Mouse (Mus musculus) heart, embryonic 10.5 days (tissue): Measurements from ENCODE around the gene Olfr159. TPM values are rescaled to one million over a fixed set of nuclear protein-coding genes. Genes with fewer than 3 reads are reported as not detected.
"Not testable (repeated sequence)": the region's sequence is repeated elsewhere in the genome, so short reads cannot be mapped to it uniquely, and the experiment has no call there.

Source experiments
- DNase-seq: peaks from one replicate; pipeline ENCODE4 v3.0.0-alpha.2; 2017; ENCODE audit warnings: low spot score
- H3K27ac ChIP-seq: fragments of 300-500 bp; sonication (generic); 2 replicates; pipeline ENCODE4 v1.5.1; 2016; ENCODE audit warnings: mild to moderate bottlenecking
- H3K27me3 ChIP-seq: fragments of 300-500 bp; sonication (generic); 2 replicates; pipeline ENCODE4 v1.6.1; 2016; ENCODE audit warnings: mild to moderate bottlenecking; ENCODE audit not compliant: poor library complexity, insufficient read depth, severe bottlenecking
- H3K36me3 ChIP-seq: fragments of 300-500 bp; sonication (generic); 2 replicates; pipeline ENCODE4 v1.6.1; 2016; ENCODE audit warnings: mild to moderate bottlenecking, moderate library complexity
- H3K4me1 ChIP-seq: fragments of 300-500 bp; sonication (generic); 2 replicates; pipeline ENCODE4 v1.6.1; 2016; ENCODE audit warnings: mild to moderate bottlenecking
- H3K4me3 ChIP-seq: fragments of 300-500 bp; sonication (generic); 2 replicates; pipeline ENCODE4 v1.5.1; 2016; ENCODE audit warnings: mild to moderate bottlenecking, moderate library complexity
- H3K9me3 ChIP-seq: fragments of 300-500 bp; sonication (generic); 2 replicates; pipeline ENCODE4 v1.6.1; 2016; ENCODE audit warnings: mild to moderate bottlenecking, moderate library complexity
- WGBS: fragments of 180-500 bp; shearing (Covaris S2); methylation state at CpG from one replicate; pipeline ENCODE4 v1.1.7; 2016; 5-methylcytosine and 5-hydroxymethylcytosine counted together
- polyA plus RNA-seq: library from polyadenylated mRNA; unstranded; fragments of >200 nt; fragmentation: Nextera tagmentation; extraction: Ambion mirVana; gene quantifications from 2 replicates; pipeline ENCODE4 v1.2.1, GENCODE M21; 2016

Gene Olfr159
- polyA plus RNA-seq, result not detected in 2 replicates

GRCm38 (mm10) chr4:43770909-43771308 lies at the start of gene Olfr159:
Olfr159 (minus strand) TSS chr4:43771009.
- no peak within 1 kb of the TSS for H3K4me3 ChIP-seq
- peaks cover 10% of the 10 kb centered on the region; the same call in 1 of the 2 replicates for H3K27me3 ChIP-seq
- WGBS, result 79% methylated on average over 6 of the region's 6 CpGs
- H3K36me3 ChIP-seq, result no peaks in the 10 kb centered on the region
- DNase-seq, result no peak
- H3K4me1 ChIP-seq, result peaks cover 10% of the 10 kb centered on the region; the same call in 1 of the 2 replicates
- H3K27ac ChIP-seq, result no peak within 1 kb of the TSS
- H3K9me3 ChIP-seq, result no peaks in the 10 kb centered on the region

- 70% methylated on average over 7 of the region's 7 CpGs for WGBS
- H3K36me3 ChIP-seq, result no peaks in the 10 kb centered on the region
- no peak overlapping the region for H3K27ac ChIP-seq
- no peak overlapping the region for H3K4me3 ChIP-seq
- no peaks in the 10 kb centered on the region for H3K4me1 ChIP-seq
- H3K9me3 ChIP-seq, result peaks cover 7% of the 10 kb centered on the region; the same call in 1 of the 2 replicates
- no peak for DNase-seq
- no peaks in the 10 kb centered on the region for H3K27me3 ChIP-seq
Measured at GRCm38 (mm10) chr4:43798936-43799335, 28.1 kb upstream of the Olfr159 start.

- H3K9me3 ChIP-seq, H3K27ac ChIP-seq, H3K4me3 ChIP-seq, DNase-seq, H3K4me1 ChIP-seq, H3K36me3 ChIP-seq, H3K27me3 ChIP-seq: not testable (repeated sequence)
- 77% methylated on average over 5 of the region's 5 CpGs for WGBS
Measured at GRCm38 (mm10) chr4:43795844-43796243, 25.0 kb upstream of the Olfr159 start.

- Histone ChIP-seq H3K27me3 (no peaks in the 10 kb centered on the region), H3K36me3 (no peaks in the 10 kb centered on the region), H3K9me3 (no peaks in the 10 kb centered on the region), H3K4me1 (no peaks in the 10 kb centered on the region), H3K27ac (no peak overlapping the region), H3K4me3 (no peak overlapping the region)
- DNase-seq, result no peak
- WGBS, result 68% methylated on average over 6 of the region's 6 CpGs
Measured at GRCm38 (mm10) chr4:43795296-43795695, 24.5 kb upstream of the Olfr159 start.

GRCm38 (mm10) chr4:43772304-43772703 lies 1.5 kb upstream of the Olfr159 start:
- peaks cover 10% of the 10 kb centered on the region; the same call in 1 of the 2 replicates for H3K4me1 ChIP-seq
- H3K27me3 ChIP-seq, result peaks cover 10% of the 10 kb centered on the region; the same call in 1 of the 2 replicates
- no peaks in the 10 kb centered on the region for H3K9me3 ChIP-seq
- no peak overlapping the region for H3K4me3 ChIP-seq
- WGBS, result 21% methylated on average over 2 of the region's 2 CpGs
- DNase-seq, result no peak
- no peaks in the 10 kb centered on the region for H3K36me3 ChIP-seq
- no peak overlapping the region for H3K27ac ChIP-seq

GRCm38 (mm10) chr4:43771626-43772025 lies 817 bp upstream of the Olfr159 start:
- peaks cover 10% of the 10 kb centered on the region; the same call in 1 of the 2 replicates for H3K4me1 ChIP-seq
- H3K36me3 ChIP-seq, result no peaks in the 10 kb centered on the region
- no peak overlapping the region for H3K27ac ChIP-seq
- H3K9me3 ChIP-seq, result no peaks in the 10 kb centered on the region
- H3K4me3 ChIP-seq, result no peak overlapping the region
- no peak for DNase-seq
- WGBS, result 47% methylated on average over 6 of the region's 6 CpGs
- H3K27me3 ChIP-seq, result peaks cover 10% of the 10 kb centered on the region; the same call in 1 of the 2 replicates

GRCm38 (mm10) chr4:43769374-43769773 lies 1.4 kb downstream of the Olfr159 start:
- no peaks in the 10 kb centered on the region for H3K36me3 ChIP-seq
- 93% methylated on average over 2 of the region's 2 CpGs for WGBS
- H3K9me3 ChIP-seq, result no peaks in the 10 kb centered on the region
- H3K4me1 ChIP-seq, result peaks cover 10% of the 10 kb centered on the region; the same call in 1 of the 2 replicates
- H3K27ac ChIP-seq, result no peak overlapping the region
- H3K27me3 ChIP-seq, result peaks cover 9% of the 10 kb centered on the region; the same call in 1 of the 2 replicates
- DNase-seq, result no peak
- H3K4me3 ChIP-seq, result no peak overlapping the region

GRCm38 (mm10) chr4:43768341-43768740 lies 2.5 kb downstream of the Olfr159 start:
- Histone ChIP-seq H3K27ac (no peak overlapping the region), H3K4me3 (no peak overlapping the region), H3K4me1 (peaks cover 10% of the 10 kb centered on the region; the same call in 1 of the 2 replicates), H3K36me3 (no peaks in the 10 kb centered on the region), H3K9me3 (no peaks in the 10 kb centered on the region), H3K27me3 (no peaks in the 10 kb centered on the region; the same call in 1 of the 2 replicates)
- no peak for DNase-seq
- 73% methylated on average over 5 of the region's 5 CpGs for WGBS

- Histone ChIP-seq H3K4me3 (no peak overlapping the region), H3K4me1 (0 out of 2 replicates have a peak, but pooled peaks cover 9% of the 10 kb centered on the region), H3K27me3 (no peaks in the 10 kb centered on the region), H3K27ac (no peak overlapping the region), H3K9me3 (no peaks in the 10 kb centered on the region), H3K36me3 (no peaks in the 10 kb centered on the region)
- no peak for DNase-seq
- WGBS, result 24% methylated on average over 7 of the region's 7 CpGs
Measured at GRCm38 (mm10) chr4:43763410-43763809, 7.4 kb downstream of the Olfr159 start.

GRCm38 (mm10) chr4:43761336-43761735 lies 9.5 kb downstream of the Olfr159 start:
- H3K27me3 ChIP-seq, result no peaks in the 10 kb centered on the region
- 74% methylated on average over 2 of the region's 2 CpGs for WGBS
- no peaks in the 10 kb centered on the region for H3K9me3 ChIP-seq
- H3K27ac ChIP-seq, result no peak overlapping the region
- H3K36me3 ChIP-seq, result no peaks in the 10 kb centered on the region
- DNase-seq, result no peak
- H3K4me3 ChIP-seq, result no peak overlapping the region
- H3K4me1 ChIP-seq, result peaks cover 19% of the 10 kb centered on the region; the same call in 1 of the 2 replicates

GRCm38 (mm10) chr4:43760460-43760859 lies 10.3 kb downstream of the Olfr159 start:
- H3K27ac ChIP-seq, result no peak overlapping the region

GRCm38 (mm10) chr4:43759571-43760418 lies 11.0 kb downstream of the Olfr159 start:
- H3K36me3 ChIP-seq, result no peaks in the 10 kb centered on the region
- H3K27me3 ChIP-seq, result no peaks in the 10 kb centered on the region
- H3K4me1 ChIP-seq, result peaks cover 19% of the 10 kb centered on the region; the same call in 1 of the 2 replicates
- WGBS, result 77% methylated on average over 21 of the region's 21 CpGs
- H3K4me3 ChIP-seq, result no peak overlapping the region
- DNase-seq, result no peak
- no peak overlapping the region for H3K27ac ChIP-seq
- no peaks in the 10 kb centered on the region for H3K9me3 ChIP-seq

More at GRCm38 (mm10) chr4:43760460-43760859, 10.3 kb downstream of the Olfr159 start:
- WGBS, result 72% methylated on average over 10 of the region's 10 CpGs
- Histone ChIP-seq H3K36me3 (no peaks in the 10 kb centered on the region), H3K27me3 (no peaks in the 10 kb centered on the region), H3K4me3 (no peak overlapping the region), H3K9me3 (no peaks in the 10 kb centered on the region), H3K4me1 (peaks cover 19% of the 10 kb centered on the region; the same call in 1 of the 2 replicates)
- no peak for DNase-seq

GRCm38 (mm10) chr4:43757213-43757612 lies 13.6 kb downstream of the Olfr159 start:
- H3K27ac ChIP-seq, result no peak overlapping the region

More at GRCm38 (mm10) chr4:43757213-43757612, 13.6 kb downstream of the Olfr159 start:
- no peaks in the 10 kb centered on the region for H3K27me3 ChIP-seq
- 47% methylated on average over 6 of the region's 6 CpGs for WGBS
- no peaks in the 10 kb centered on the region for H3K36me3 ChIP-seq
- H3K4me1 ChIP-seq, result peaks cover 19% of the 10 kb centered on the region; the same call in 1 of the 2 replicates
- DNase-seq, result no peak
- H3K4me3 ChIP-seq, result no peak overlapping the region
- no peaks in the 10 kb centered on the region for H3K9me3 ChIP-seq
